ENCODE assay signal across 22 mouse cellular contexts in genomic region chr17:78208805-78209204, GRCm38 (mm10). TPM values are rescaled to one million over a fixed set of nuclear protein-coding genes. Genes with fewer than 3 reads are reported as not detected.
DNase-seq lines count a peak whose midpoint lies in the region; ATAC-seq and TF ChIP-seq lines count a peak whose summit lies in the region.
"Had no signal": no experiment of that assay in that cellular context is flagged by ENCODE, and none has a peak within 500 bp of the region (broad histone marks: within the 10 kb centered on the region; RNA-seq: fewer than 3 reads in every experiment).

No protein-coding gene starts in this region.

- 0 out of 2 replicates have a peak, but pooled peaks have one; percentile 5 for TF ChIP-seq CTCF in layer of hippocampus, adult 2 months (conservative IDR thresholded peaks at IDR 0.05)

- no peaks in the 10 kb centered on the region for H3K4me1 ChIP-seq in midbrain, embryonic 11.5 days (ENCODE audit: control insufficient read depth, insufficient read depth, low read length)
- peaks cover 25% of the 10 kb centered on the region for H3K4me1 ChIP-seq in midbrain, embryonic 13.5 days (replicated peaks)

- no peak overlapping the region for H3K9ac ChIP-seq in midbrain, embryonic 11.5 days (ENCODE audit: low read length)
- no peak overlapping the region for H3K9ac ChIP-seq in midbrain, embryonic 13.5 days (replicated peaks)
- H3K9ac ChIP-seq: embryonic facial prominence, embryonic 13.5 days; forebrain, embryonic 12.5 days; hindbrain, embryonic 13.5 days had no signal

- H3K36me3 ChIP-seq in midbrain, embryonic 11.5 days (ENCODE audit: control insufficient read depth, insufficient read depth, low read length), result no peaks in the 10 kb centered on the region; the same call in 1 of the 2 replicates
- H3K36me3 ChIP-seq in midbrain, embryonic 13.5 days, result no peaks in the 10 kb centered on the region
- H3K36me3 ChIP-seq: embryonic facial prominence, embryonic 13.5 days; forebrain, embryonic 12.5 days; hindbrain, embryonic 13.5 days had no signal

- H3K27me3 ChIP-seq in midbrain, embryonic 11.5 days (ENCODE audit: control insufficient read depth, insufficient read depth, low read length), result no peaks in the 10 kb centered on the region
- no peaks in the 10 kb centered on the region for H3K27me3 ChIP-seq in midbrain, embryonic 13.5 days
- H3K27me3 ChIP-seq: embryonic facial prominence, embryonic 13.5 days; forebrain, embryonic 12.5 days; hindbrain, embryonic 13.5 days had no signal

- peak; percentile 42 for DNase-seq in embryo, embryonic 10.5 days (ENCODE audit: low spot score)
- no peak for DNase-seq in embryo, embryonic 11 days
- DNase-seq in layer of hippocampus, adult 2 months (ENCODE audit: low spot score in 2 of 2), result no peak
- no peak for DNase-seq in layer of hippocampus, adult 18-20 months (ENCODE audit: low spot score in 2 of 2)
- DNase-seq in midbrain, embryonic 11.5 days (ENCODE audit: low spot score, missing footprints), result peak; percentile 75
- DNase-seq in right cerebral cortex, postnatal 25 days, result no peak
- DNase-seq: adrenal gland, adult 8-10 months; adrenal gland, postnatal 36 days; B cell, adult 2 months; cerebellum, adult 2 months; cerebellum, postnatal 10 days; gastrocnemius, postnatal 36 days; heart, postnatal 10 days had no signal

- H3K4me2 ChIP-seq in midbrain, embryonic 11.5 days, result no peak overlapping the region
- H3K4me2 ChIP-seq in midbrain, embryonic 13.5 days (replicated peaks), result no peak overlapping the region
- H3K4me2 ChIP-seq: embryonic facial prominence, embryonic 13.5 days; forebrain, embryonic 12.5 days; hindbrain, embryonic 13.5 days had no signal

- no peaks in the 10 kb centered on the region for H3K9me3 ChIP-seq in midbrain, embryonic 11.5 days (ENCODE audit: control insufficient read depth, low read length)
- no peaks in the 10 kb centered on the region for H3K9me3 ChIP-seq in midbrain, embryonic 13.5 days
- H3K9me3 ChIP-seq: embryonic facial prominence, embryonic 13.5 days; forebrain, embryonic 12.5 days; G1E; heart, embryonic 10.5 days; hindbrain, embryonic 13.5 days had no signal

- H3K4me3 ChIP-seq in layer of hippocampus, adult 2 months, result no peak overlapping the region
- no peak overlapping the region for H3K4me3 ChIP-seq in midbrain, embryonic 11.5 days (ENCODE audit: low read depth, low read length)
- no peak overlapping the region for H3K4me3 ChIP-seq in midbrain, embryonic 13.5 days (replicated peaks)
- H3K4me3 ChIP-seq: embryonic facial prominence, embryonic 13.5 days; forebrain, embryonic 12.5 days; heart, embryonic 10.5 days; hindbrain, embryonic 13.5 days had no signal

- H3K27ac ChIP-seq in layer of hippocampus, adult 2 months, result no peak overlapping the region
- H3K27ac ChIP-seq in midbrain, embryonic 11.5 days (ENCODE audit: low read depth, low read length), result no peak overlapping the region
- no peak overlapping the region for H3K27ac ChIP-seq in midbrain, embryonic 13.5 days
- H3K27ac ChIP-seq: embryonic facial prominence, embryonic 13.5 days; forebrain, embryonic 12.5 days; heart, embryonic 10.5 days; hindbrain, embryonic 13.5 days had no signal

- no peak for ATAC-seq in midbrain, embryonic 11.5 days (ENCODE audit: low FRiP score)
- ATAC-seq in midbrain, embryonic 13.5 days, result no peak
- ATAC-seq in megakaryocyte, adult 5-6 weeks (ENCODE audit: poor library complexity, severe bottlenecking), result no peak
- ATAC-seq: CD4-positive, CD25-positive, alpha-beta regulatory T cell, adult 4 months; forebrain, embryonic 16.5 days had no signal

- 87% methylated on average over 3 of the region's 3 CpGs for WGBS in midbrain, embryonic 11.5 days
- 83% methylated on average over 3 of the region's 3 CpGs for WGBS in midbrain, embryonic 13.5 days

RNA-seq across cellular contexts. Expression of gene Crim1, which starts 8.8 kb away (rescaled TPM):
- total RNA-seq in layer of hippocampus, adult 2 months (2021), result 100 to 1,000 TPM; 138 to 153 TPM
- total RNA-seq in layer of hippocampus, adult 18-20 months (2021), result 100 to 1,000 TPM; 151 TPM
- polyA plus RNA-seq in midbrain, embryonic 11.5 days (2014; fragmentation: Nextera tagmentation; extraction: Ambion mirVana), result 4.4 and 5.1 TPM in 2 replicates
- polyA plus RNA-seq in midbrain, embryonic 13.5 days (2015; fragmentation: Nextera tagmentation; extraction: Ambion mirVana), result 5.4 and 6.4 TPM in 2 replicates
- total RNA-seq in megakaryocyte, adult 5-6 weeks (2015), result 0.27 and 1.2 TPM in 2 replicates
- total RNA-seq in megakaryocyte, adult 5-6 weeks (2017), result 0.73 and 2.0 TPM in 2 replicates

Comparison
In these comparisons a context has a peak if more than half of its experiments do, and no peak if none do; other contexts are left out.
1. DNase-seq: peak in embryo, embryonic 10.5 days (single experiment) and midbrain, embryonic 11.5 days (single experiment); none in embryo, embryonic 11 days (single experiment), layer of hippocampus, adult 2 months (0 of 2), layer of hippocampus, adult 18-20 months (0 of 2) and right cerebral cortex, postnatal 25 days (single experiment).
2. RNA of gene Crim1, which starts 8.8 kb away (total RNA-seq): 138 to 153 TPM in layer of hippocampus, adult 2 months and 151 TPM in layer of hippocampus, adult 18-20 months; 0.27 to 2.0 TPM in megakaryocyte, adult 5-6 weeks; every median in the first group is over 10 times any median in the second.